Mouse (Mus musculus) small intestine, adult 2 months (tissue): ENCODE measurements around the gene Scnn1b.

Experiments
- CTCF ChIP-seq: fragments of 200-500 bp; IDR thresholded peaks from 2 replicates; pipeline ENCODE4 v1.5.1; 2012; ENCODE audit warnings: low read depth, mild to moderate bottlenecking, control low read depth, inconsistent platforms, low read length, moderate library complexity, mixed read lengths; ENCODE audit not compliant: insufficient replicate concordance, insufficient read length; ENCODE audit errors: extremely low read depth
- POLR2A ChIP-seq: fragments of 200-500 bp; IDR thresholded peaks from 2 replicates; pipeline ENCODE4 v1.6.1; 2012; ENCODE audit warnings: low read depth, mild to moderate bottlenecking, control low read depth, inconsistent platforms, low read length, moderate library complexity

- TF ChIP-seq CTCF: no peak
- no peak for TF ChIP-seq POLR2A
Observed at GRCm38 (mm10) chr7:121840810-121841209, 24.0 kb upstream of the Scnn1b start.
